Mouse (Mus musculus) cerebellum, adult 2 months (tissue): ENCODE data around the gene Ush2a.

Experiments
- CTCF ChIP-seq: fragments of 200-500 bp; IDR thresholded peaks from 2 replicates; pipeline ENCODE4 v1.5.1; 2011; ENCODE audit warnings: low read depth, mild to moderate bottlenecking, control low read depth, low read length, moderate library complexity, borderline replicate concordance; ENCODE audit not compliant: insufficient read depth
- POLR2A ChIP-seq: fragments of 200-500 bp; IDR thresholded peaks from 2 replicates; pipeline ENCODE4 v1.6.1; 2011; ENCODE audit warnings: low read length, control low read depth, borderline replicate concordance; ENCODE audit not compliant: insufficient read depth

DNA sequence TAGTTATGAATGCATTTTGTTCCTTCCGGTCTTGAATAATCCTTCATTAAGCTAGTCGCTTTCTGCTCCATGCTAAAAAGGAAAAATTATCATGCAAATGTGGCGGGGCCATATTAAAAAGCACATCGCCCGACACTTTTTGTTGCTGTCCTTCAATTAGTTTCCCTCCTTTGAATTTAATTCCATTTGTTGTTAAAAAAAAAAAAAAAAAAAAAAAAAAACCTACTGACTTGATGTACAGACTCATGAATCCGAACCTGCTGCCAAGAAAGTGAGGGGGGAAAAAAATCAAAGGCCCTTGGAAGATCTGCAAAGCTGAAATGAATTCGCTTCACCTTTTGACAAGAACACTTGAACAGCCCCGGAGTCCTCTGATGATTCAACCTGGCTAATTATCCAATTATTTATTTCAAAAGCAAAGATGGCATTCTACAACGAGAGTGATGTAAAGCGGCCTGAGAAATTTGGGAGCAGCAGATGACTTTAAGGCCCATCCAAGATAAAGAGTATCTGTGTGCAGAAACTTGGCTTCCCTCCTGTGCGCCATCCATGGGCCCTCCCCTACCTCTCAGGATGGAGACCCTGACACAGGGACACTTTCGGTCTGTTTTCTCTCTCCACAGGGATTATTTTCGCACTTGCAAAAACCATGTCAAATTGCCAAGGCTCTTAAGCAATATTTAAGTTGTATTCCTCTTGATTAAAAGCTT is 194.8 kb downstream of the Ush2a start:
- TF ChIP-seq CTCF, result no peak
- TF ChIP-seq POLR2A, result no peak
